Mouse (Mus musculus) right cerebral cortex, postnatal 14 days (tissue): ENCODE results near the gene Snrnp70.
"Not testable (repeated sequence)": the region's sequence is repeated elsewhere in the genome, so short reads cannot be mapped to it uniquely, and the experiment has no call there.

Source experiments
- DNase-seq: peaks from one replicate; pipeline ENCODE4 v3.0.0; 2022

The Snrnp70 gene

GRCm38 (mm10) chr7:45409497-45410163 is 14.1 kb upstream of the Snrnp70 start:
- DNase-seq: no peak

- no peak for DNase-seq
Observed at GRCm38 (mm10) chr7:45408949-45409348, 13.4 kb upstream of the Snrnp70 start.

DNA sequence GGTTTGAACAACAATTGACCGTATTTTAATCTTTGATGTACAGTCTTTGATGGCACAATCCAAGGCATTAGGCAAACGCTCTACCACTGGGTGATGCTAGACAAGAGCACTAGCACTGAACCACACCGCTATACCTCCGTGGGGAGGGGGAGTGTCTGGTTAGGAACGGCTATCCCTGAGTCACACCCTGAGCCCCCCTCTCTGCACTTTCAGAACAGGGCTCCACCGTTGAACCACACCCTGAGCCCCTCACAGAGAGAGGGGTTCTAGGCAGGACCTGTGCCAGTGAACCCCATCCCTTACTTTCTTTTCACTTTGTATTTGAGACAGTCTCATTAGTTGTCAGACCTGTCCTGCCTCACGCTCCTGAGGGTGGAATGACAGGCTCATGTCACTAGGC is 12.8 kb upstream of the Snrnp70 start:
- no peak for DNase-seq

- DNase-seq: no peak
Observed at GRCm38 (mm10) chr7:45407836-45408235, 12.3 kb upstream of the Snrnp70 start.

GRCm38 (mm10) chr7:45406157-45407156 is 10.9 kb upstream of the Snrnp70 start:
- DNase-seq: no peak

DNA sequence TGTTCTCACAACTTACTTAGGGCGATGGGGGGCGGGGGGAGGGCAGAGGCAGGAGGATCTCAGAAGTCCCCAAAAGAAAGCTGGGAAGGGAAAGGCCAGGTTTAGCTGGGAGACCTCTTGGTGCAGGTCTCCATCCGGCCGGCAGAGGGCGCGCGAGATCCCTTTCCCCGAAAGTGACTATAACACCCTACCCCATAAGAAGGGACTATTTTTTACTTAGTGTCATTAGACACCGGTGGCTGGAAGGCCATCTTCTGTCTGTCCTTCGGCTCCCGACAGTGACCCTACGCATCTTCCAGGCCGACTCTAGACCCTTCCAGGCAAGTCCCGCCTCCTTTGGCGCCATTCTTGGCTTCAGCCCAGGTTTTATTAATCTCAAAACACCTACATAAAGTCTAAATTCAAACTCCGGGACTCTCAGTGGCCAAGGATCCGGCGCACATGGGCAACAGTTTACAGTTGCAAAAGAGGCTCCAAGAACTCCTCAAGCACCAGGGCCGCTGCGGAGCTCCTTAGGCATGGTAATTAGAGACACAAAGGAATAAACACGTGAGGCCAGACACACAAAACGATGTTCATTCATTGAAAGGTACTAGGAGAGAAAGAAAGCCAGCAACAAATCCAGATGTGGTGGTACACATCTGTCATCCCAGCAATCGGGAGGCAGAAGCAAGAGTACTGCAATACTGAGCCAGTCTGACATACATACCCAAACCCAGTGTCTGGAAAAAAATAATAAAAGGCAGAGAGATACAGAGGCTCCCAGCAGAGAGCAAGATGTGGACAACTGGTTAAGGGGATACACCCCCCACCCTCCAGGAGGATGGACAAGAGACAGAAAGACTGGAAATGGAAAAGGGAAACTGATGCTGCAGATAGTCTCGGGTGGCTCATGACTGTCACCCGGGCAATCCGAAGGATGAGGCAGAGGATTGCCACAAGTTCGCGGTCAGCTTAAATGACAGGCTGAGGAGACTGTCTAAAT is 9.8 kb upstream of the Snrnp70 start, which contains the start of gene Kcna7:
TSS of gene Kcna7 (plus strand) at position 563 of the 985 bp plus-strand sequence.
- DNase-seq: peak; percentile 70

- DNase-seq: peak; percentile 69
Observed at GRCm38 (mm10) chr7:45403532-45404261, 8.2 kb upstream of the Snrnp70 start.

DNA sequence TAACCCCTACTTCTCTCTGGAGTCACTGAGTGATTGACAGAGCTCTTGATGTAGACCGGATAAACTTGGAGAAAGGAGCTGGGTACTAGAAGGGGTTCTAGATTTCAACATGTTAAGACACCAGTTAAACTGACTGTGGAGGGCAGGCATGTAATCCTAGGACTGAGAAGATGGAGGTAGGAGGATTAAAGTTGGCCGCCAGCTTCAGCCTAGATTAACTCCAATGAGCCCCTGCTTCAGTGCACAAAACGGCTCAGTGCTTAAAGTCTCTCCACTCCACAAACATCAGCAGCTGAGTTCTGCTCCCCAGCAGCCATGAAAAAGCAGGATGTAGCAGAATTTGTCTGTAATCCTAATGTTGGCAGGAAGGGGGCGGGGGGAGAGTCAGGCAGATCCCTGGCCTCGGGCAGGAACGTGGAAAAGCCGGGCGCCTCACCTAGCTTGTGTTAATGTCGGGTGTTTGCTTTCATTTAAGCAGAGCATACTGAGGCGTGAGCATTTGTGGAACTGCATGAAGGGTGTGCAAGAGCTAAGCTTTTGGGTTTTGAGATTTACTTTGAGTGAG is 6.1 kb upstream of the Snrnp70 start:
- DNase-seq: no peak

DNA sequence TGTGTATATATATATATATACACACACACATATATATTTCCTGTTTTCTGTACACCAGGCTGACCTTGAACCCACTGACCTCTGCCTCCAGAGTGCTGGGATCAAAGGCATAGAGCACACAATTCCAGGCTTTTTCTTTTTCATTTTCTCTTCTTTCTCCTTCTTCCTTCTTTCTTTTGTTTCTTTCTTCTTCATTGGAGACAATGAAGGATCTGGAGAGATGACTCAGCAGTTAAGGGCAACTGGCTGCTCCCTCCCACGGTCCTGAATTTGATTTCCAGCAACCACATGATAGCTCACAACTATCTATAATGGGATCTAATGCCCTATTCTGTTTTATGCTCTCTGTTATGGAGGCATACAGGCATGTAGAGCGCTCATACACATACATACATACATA is 1.2 kb upstream of the Snrnp70 start:
- no peak for DNase-seq

DNA sequence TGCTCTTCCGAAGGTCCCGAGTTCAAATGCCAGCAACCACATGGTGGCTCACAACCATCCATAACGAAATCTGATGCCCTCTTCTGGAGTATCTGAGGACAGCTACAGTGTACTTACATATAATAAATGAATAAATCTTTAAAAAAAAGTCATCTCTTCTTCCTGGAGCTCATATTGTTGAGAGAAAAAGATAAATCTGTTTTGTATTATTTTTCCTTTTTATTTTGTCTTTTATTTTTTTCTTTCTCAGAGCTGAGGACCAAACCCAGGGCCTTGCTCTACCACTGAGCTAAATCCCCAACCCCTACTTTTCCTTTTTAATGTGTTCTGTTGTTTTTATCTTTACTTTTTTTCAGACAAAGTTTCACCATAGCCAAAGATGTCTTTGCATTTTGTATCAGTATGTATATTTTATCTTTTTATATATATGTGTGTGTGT is 814 bp upstream of the Snrnp70 start:
- DNase-seq: not testable (repeated sequence)

- peak; percentile 63 for DNase-seq
Observed at GRCm38 (mm10) chr7:45395129-45395541, 407 bp downstream of the Snrnp70 start.

- DNase-seq: no peak
Observed at GRCm38 (mm10) chr7:45386077-45386476, 9.5 kb downstream of the Snrnp70 start.

DNA sequence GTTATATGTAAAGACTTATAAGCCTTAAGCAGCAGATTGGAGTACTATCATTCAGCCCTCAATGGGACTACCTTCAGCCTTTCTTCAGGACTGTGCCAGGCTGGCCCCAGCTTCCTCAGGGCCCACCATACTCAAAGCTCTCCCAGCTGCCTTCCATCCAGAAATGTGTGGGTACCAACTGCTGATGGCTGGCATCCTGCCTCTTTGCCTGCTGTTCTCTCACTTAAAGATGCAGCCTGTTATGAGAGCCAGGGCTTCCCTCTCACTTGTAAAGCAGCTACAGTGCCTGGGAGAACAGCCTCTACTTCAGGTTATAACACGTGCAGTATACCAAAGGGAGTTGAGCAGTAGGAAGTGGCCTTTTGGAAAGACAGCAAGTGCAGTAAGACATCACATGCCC is 19.5 kb downstream of the Snrnp70 start:
- peak; percentile 42 for DNase-seq

DNA sequence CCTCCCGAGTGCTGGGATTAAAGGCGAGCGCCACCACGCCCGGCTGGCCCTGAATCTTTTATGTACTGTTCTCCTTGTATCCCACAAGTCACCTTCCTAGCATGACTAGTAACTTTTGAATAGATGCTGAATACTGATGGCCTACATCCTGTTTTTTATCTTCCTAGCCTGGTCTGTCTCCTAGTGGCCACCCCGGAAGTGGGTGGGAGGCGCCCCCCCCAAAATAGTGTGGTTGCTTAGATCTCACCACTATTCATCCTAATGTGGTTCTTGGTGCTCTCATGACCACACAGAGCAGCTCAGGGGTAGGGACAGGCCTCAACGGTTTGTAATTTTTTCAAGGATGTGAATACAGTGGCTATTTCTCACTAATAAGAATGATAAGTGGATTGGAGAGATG is 20.9 kb downstream of the Snrnp70 start:
- no peak for DNase-seq

DNA sequence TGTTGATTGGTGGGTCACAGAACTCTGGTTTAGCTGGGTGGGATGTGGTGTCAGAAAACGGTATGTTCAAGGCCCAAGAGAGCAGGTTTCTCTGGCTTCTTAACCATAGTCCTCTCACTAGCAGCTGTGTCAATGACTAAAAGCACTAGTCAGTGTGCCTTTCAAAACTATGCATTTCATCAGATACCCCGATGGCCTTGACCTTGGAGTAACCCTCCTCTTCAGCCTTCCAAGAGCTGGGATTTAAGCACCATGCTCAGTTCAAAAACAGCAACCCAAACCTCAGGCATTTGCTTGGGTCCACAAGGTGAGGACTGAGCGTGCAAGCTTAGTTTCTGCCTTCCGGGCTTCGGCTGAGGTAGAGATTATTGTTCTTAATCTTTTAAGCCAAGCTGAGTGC is 23.2 kb downstream of the Snrnp70 start:
- DNase-seq: no peak

DNA sequence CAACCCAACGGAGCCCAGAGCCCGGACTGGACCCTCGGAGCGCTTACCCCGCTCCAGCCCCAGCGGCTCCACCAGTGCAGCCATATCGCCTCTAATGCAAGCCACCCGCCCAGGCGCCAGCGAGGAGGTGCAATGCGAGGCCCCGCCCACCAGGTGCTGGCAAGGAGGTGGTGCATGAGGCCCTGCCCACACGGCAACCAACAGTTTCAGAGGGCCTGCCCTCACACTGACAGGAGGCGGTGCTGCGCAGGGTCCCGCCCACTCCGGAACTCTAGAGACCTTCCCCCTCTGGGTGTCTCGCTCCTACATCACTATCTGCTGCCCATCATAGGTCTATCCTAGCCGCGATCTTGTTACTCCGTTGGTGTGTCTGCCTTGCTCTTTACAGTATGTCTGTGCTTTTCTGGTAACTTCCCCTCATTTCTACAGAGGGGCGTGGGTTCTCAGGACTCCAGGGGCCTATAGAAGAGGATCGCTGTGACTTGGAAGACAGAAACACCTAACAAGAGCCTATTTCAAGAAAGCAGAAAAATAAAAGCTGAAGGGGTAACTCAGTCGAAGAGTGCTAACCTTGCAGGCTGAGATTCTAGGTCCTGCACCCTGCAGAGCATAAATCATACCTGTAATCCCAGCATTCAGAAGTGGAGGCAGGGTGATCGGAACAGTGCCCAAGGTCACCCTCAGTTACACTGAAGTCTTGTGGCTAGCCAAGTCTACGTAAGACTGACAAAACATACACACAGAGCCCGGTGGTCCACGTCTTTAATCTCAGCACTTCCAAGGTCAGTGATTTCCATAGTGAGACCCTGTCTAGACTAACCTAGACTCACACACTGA is 24.8 kb downstream of the Snrnp70 start, which contains the start of gene Lin7b:
TSS of gene Lin7b (minus strand) at position 109 of the 837 bp plus-strand sequence.
- peak; percentile 90 for DNase-seq

- DNase-seq: peak; percentile 39
Observed at GRCm38 (mm10) chr7:45369836-45370474, 25.6 kb downstream of the Snrnp70 start.

- no peak for DNase-seq
Observed at GRCm38 (mm10) chr7:45369022-45369745, 26.4 kb downstream of the Snrnp70 start.

- DNase-seq: no peak
Observed at GRCm38 (mm10) chr7:45368178-45368577, 27.4 kb downstream of the Snrnp70 start.
